Mouse (Mus musculus): ENCODE data around the gene Ugt2a1.

GRCm38 (mm10) chr5:87498936-87499335, 8.3 kb upstream of the Ugt2a1 start:
- TF ChIP-seq CTCF (IDR thresholded peaks at IDR 0.05; ENCODE audit: insufficient read depth, low read length) (no peak), POLR2A (IDR thresholded peaks at IDR 0.05; ENCODE audit: borderline replicate concordance, extremely low read depth, low read depth, low read length) (no peak)

Data from lung, adult 2 months (tissue).